Mouse (Mus musculus): ENCODE results near the gene Actr8. TPM values are rescaled to one million over a fixed set of nuclear protein-coding genes. Genes with fewer than 3 reads are reported as not detected.

Gene Actr8
- polyA plus RNA-seq, 2 experiments, result 11.3 to 17.3 TPM

- H3K4me3 ChIP-seq (ENCODE audit: insufficient read depth in 1 of 2, low read depth in 2 of 2, low read length in 2 of 2), result no peak overlapping the region
- no peaks in the 10 kb centered on the region for H3K4me1 ChIP-seq (replicated peaks; ENCODE audit: control insufficient read depth in 2 of 2, insufficient read depth in 2 of 2, low read length in 1 of 2)
- H3K4me2 ChIP-seq (ENCODE audit: low read depth), result no peak overlapping the region
- DNase-seq (ENCODE audit: low read depth in 3 of 3, low spot score in 3 of 3), result no peak
- H3K9ac ChIP-seq (replicated peaks), result no peak overlapping the region
- no peaks in the 10 kb centered on the region for H3K9me3 ChIP-seq (ENCODE audit: control insufficient read depth, low read length)
- TF ChIP-seq CTCF (IDR thresholded peaks at IDR 0.05; ENCODE audit: low read depth) (no peak), EP300 (IDR thresholded peaks at IDR 0.05; ENCODE audit: low read depth) (no peak)
- WGBS (ENCODE audit: insufficient replicate concordance), result 45% methylated on average over 8 of the region's 8 CpGs
- no peaks in the 10 kb centered on the region for H3K36me3 ChIP-seq (replicated peaks; ENCODE audit: control insufficient read depth, insufficient read depth, low read depth)
- no peak for ATAC-seq (ENCODE audit: insufficient read depth)
- H3K27ac ChIP-seq, result no peak overlapping the region
- H3K27me3 ChIP-seq (ENCODE audit: control insufficient read depth, insufficient read depth, low read length), result no peaks in the 10 kb centered on the region
Measured at GRCm38 (mm10) chr14:30033405-30033804, 55.3 kb downstream of the Actr8 start.

- H3K4me1 ChIP-seq (replicated peaks; ENCODE audit: control insufficient read depth in 2 of 2, insufficient read depth in 2 of 2, low read length in 1 of 2), result no peaks in the 10 kb centered on the region
- ATAC-seq (ENCODE audit: insufficient read depth), result no peak
- no peak for TF ChIP-seq EP300 (IDR thresholded peaks at IDR 0.05; ENCODE audit: low read depth)
- no peak for TF ChIP-seq CTCF (IDR thresholded peaks at IDR 0.05; ENCODE audit: low read depth)
- no peak overlapping the region for H3K4me2 ChIP-seq (ENCODE audit: low read depth)
- no peak for DNase-seq (ENCODE audit: low read depth in 3 of 3, low spot score in 3 of 3)
- H3K27ac ChIP-seq, result no peak overlapping the region
- H3K9ac ChIP-seq (replicated peaks), result no peak overlapping the region
- H3K27me3 ChIP-seq (ENCODE audit: control insufficient read depth, insufficient read depth, low read length), result no peaks in the 10 kb centered on the region
- H3K36me3 ChIP-seq (replicated peaks; ENCODE audit: control insufficient read depth, insufficient read depth, low read depth), result no peaks in the 10 kb centered on the region
- H3K4me3 ChIP-seq (ENCODE audit: insufficient read depth in 1 of 2, low read depth in 2 of 2, low read length in 2 of 2), result no peak overlapping the region
- H3K9me3 ChIP-seq (ENCODE audit: control insufficient read depth, low read length), result no peaks in the 10 kb centered on the region
- 73% methylated on average over 18 of the region's 18 CpGs for WGBS (ENCODE audit: insufficient replicate concordance)
Measured at GRCm38 (mm10) chr14:30038431-30038830, 60.3 kb downstream of the Actr8 start.

GRCm38 (mm10) chr14:30039413-30039812 lies 61.3 kb downstream of the Actr8 start:
- ATAC-seq (ENCODE audit: insufficient read depth), result no peak
- Histone ChIP-seq H3K27ac (no peak overlapping the region), H3K27me3 (ENCODE audit: control insufficient read depth, insufficient read depth, low read length) (no peaks in the 10 kb centered on the region), H3K4me3 (ENCODE audit: insufficient read depth in 1 of 2, low read depth in 2 of 2, low read length in 2 of 2) (no peak overlapping the region), H3K9ac (replicated peaks) (no peak overlapping the region), H3K4me2 (ENCODE audit: low read depth) (no peak overlapping the region), H3K4me1 (replicated peaks; ENCODE audit: control insufficient read depth in 2 of 2, insufficient read depth in 2 of 2, low read length in 1 of 2) (no peaks in the 10 kb centered on the region), H3K36me3 (replicated peaks; ENCODE audit: control insufficient read depth, insufficient read depth, low read depth) (no peaks in the 10 kb centered on the region), H3K9me3 (ENCODE audit: control insufficient read depth, low read length) (no peaks in the 10 kb centered on the region)
- no peak for DNase-seq (ENCODE audit: low read depth in 3 of 3, low spot score in 3 of 3)
- no peak for TF ChIP-seq EP300 (IDR thresholded peaks at IDR 0.05; ENCODE audit: low read depth)
- no peak for TF ChIP-seq CTCF (IDR thresholded peaks at IDR 0.05; ENCODE audit: low read depth)
- 48% methylated on average over 4 of the region's 4 CpGs for WGBS (ENCODE audit: insufficient replicate concordance)

- Histone ChIP-seq H3K4me1 (replicated peaks; ENCODE audit: control insufficient read depth in 2 of 2, insufficient read depth in 2 of 2, low read length in 1 of 2) (no peaks in the 10 kb centered on the region), H3K4me3 (ENCODE audit: insufficient read depth in 1 of 2, low read depth in 2 of 2, low read length in 2 of 2) (no peak overlapping the region), H3K36me3 (replicated peaks; ENCODE audit: control insufficient read depth, insufficient read depth, low read depth) (no peaks in the 10 kb centered on the region), H3K4me2 (ENCODE audit: low read depth) (no peak overlapping the region), H3K27ac (no peak overlapping the region), H3K27me3 (ENCODE audit: control insufficient read depth, insufficient read depth, low read length) (no peaks in the 10 kb centered on the region), H3K9ac (replicated peaks) (no peak overlapping the region), H3K9me3 (ENCODE audit: control insufficient read depth, low read length) (no peaks in the 10 kb centered on the region)
- TF ChIP-seq CTCF (IDR thresholded peaks at IDR 0.05; ENCODE audit: low read depth), result no peak
- no peak for TF ChIP-seq EP300 (IDR thresholded peaks at IDR 0.05; ENCODE audit: low read depth)
- ATAC-seq (ENCODE audit: insufficient read depth) (no peak), DNase-seq (ENCODE audit: low read depth in 3 of 3, low spot score in 3 of 3) (no peak)
- whole genome bisulfite sequencing (ENCODE audit: insufficient replicate concordance), result 66% methylated on average over 9 of the region's 9 CpGs
Measured at GRCm38 (mm10) chr14:30041836-30042235, 63.7 kb downstream of the Actr8 start.

- no peak for TF ChIP-seq EP300 (IDR thresholded peaks at IDR 0.05; ENCODE audit: low read depth)
- no peak for TF ChIP-seq CTCF (IDR thresholded peaks at IDR 0.05; ENCODE audit: low read depth)
- DNase-seq (ENCODE audit: low read depth in 3 of 3, low spot score in 3 of 3), result no peak
- no peaks in the 10 kb centered on the region for H3K4me1 ChIP-seq (replicated peaks; ENCODE audit: control insufficient read depth in 2 of 2, insufficient read depth in 2 of 2, low read length in 1 of 2)
- H3K4me2 ChIP-seq (ENCODE audit: low read depth), result no peak overlapping the region
- no peaks in the 10 kb centered on the region for H3K27me3 ChIP-seq (ENCODE audit: control insufficient read depth, insufficient read depth, low read length)
- H3K9me3 ChIP-seq (ENCODE audit: control insufficient read depth, low read length), result no peaks in the 10 kb centered on the region
- no peak overlapping the region for H3K27ac ChIP-seq
- WGBS (ENCODE audit: insufficient replicate concordance), result 67% methylated on average over 7 of the region's 7 CpGs
- no peaks in the 10 kb centered on the region for H3K36me3 ChIP-seq (replicated peaks; ENCODE audit: control insufficient read depth, insufficient read depth, low read depth)
- ATAC-seq (ENCODE audit: insufficient read depth), result no peak
- H3K4me3 ChIP-seq (ENCODE audit: insufficient read depth in 1 of 2, low read depth in 2 of 2, low read length in 2 of 2), result no peak overlapping the region
- H3K9ac ChIP-seq (replicated peaks), result no peak overlapping the region
Measured at GRCm38 (mm10) chr14:30043356-30043940, 65.3 kb downstream of the Actr8 start.

All from liver, embryonic 14.5 days (tissue).